Mouse (Mus musculus) lung, embryonic 14.5 days (tissue): ENCODE data around the gene Zfp445. TPM values are rescaled to one million over a fixed set of nuclear protein-coding genes. Genes with fewer than 3 reads are reported as not detected.

ENCODE experiments used
- ATAC-seq: fragments of 200-750 bp; cut with Nextera tagmentation; 2 replicates; pipeline ENCODE4 v1.8.0; 2017; ENCODE audit warnings: mild to moderate bottlenecking, moderate TSS enrichment, moderate library complexity; ENCODE audit not compliant: insufficient read depth
- DNase-seq: peaks from one replicate; pipeline ENCODE4 v3.0.0-alpha.2; 2015
- H3K27ac ChIP-seq: fragments of 300-500 bp; sonication (generic); 2 replicates; pipeline ENCODE4 v1.5.1; 2014; ENCODE audit warnings: low read depth, mild to moderate bottlenecking, moderate library complexity
- H3K27me3 ChIP-seq: fragments of 300-500 bp; sonication (generic); 2 replicates; pipeline ENCODE4 v1.6.1; 2014; ENCODE audit warnings: low read length, control low read depth; ENCODE audit not compliant: insufficient read depth
- H3K36me3 ChIP-seq: fragments of 300-500 bp; sonication (generic); 2 replicates; pipeline ENCODE4 v1.6.1; 2014; ENCODE audit warnings: control low read depth; ENCODE audit not compliant: insufficient read depth
- H3K4me1 ChIP-seq: fragments of 300-500 bp; sonication (generic); 2 replicates; pipeline ENCODE4 v1.6.1; 2014; ENCODE audit warnings: antibody characterized with exemption, control low read depth; ENCODE audit not compliant: insufficient read depth
- H3K4me2 ChIP-seq: fragments of 300-500 bp; sonication (generic); 2 replicates; pipeline ENCODE4 v1.6.1; 2014; ENCODE audit warnings: mild to moderate bottlenecking
- H3K4me3 ChIP-seq: fragments of 300-500 bp; sonication (generic); 2 replicates; pipeline ENCODE4 v1.5.1; 2014; ENCODE audit warnings: low read depth, low read length
- H3K9ac ChIP-seq: fragments of 300-500 bp; sonication (generic); 2 replicates; pipeline ENCODE4 v1.6.1; 2014
- H3K9me3 ChIP-seq: fragments of 300-500 bp; sonication (generic); 2 replicates; pipeline ENCODE4 v1.6.1; 2016; ENCODE audit warnings: low read depth, low read length, control low read depth
- CTCF ChIP-seq: IDR thresholded peaks from 2 replicates; pipeline ENCODE4 v1.5.1; 2016; ENCODE audit warnings: antibody characterized with exemption, low read depth
- WGBS: fragments of 180-500 bp; shearing (Covaris S2); extraction: QIAGEN DNeasy Blood & Tissue Kit; methylation state at CpG from one replicate; pipeline ENCODE4 v1.1.7; 2014; 5-methylcytosine and 5-hydroxymethylcytosine counted together
- polyA plus RNA-seq: library from polyadenylated mRNA; unstranded; fragments of >200 nt; fragmentation: Nextera tagmentation; extraction: Ambion mirVana; gene quantifications from 2 replicates; pipeline ENCODE4 v1.2.1, GENCODE M21; 2014

Gene Zfp445
- polyA plus RNA-seq, 1 experiment from 2014 or later: 71.0 TPM

- WGBS: 67% methylated on average over 4 of the region's 4 CpGs
- no peak for DNase-seq
- Histone ChIP-seq H3K4me1 (peaks cover 8% of the 10 kb centered on the region), H3K4me2 (no peak overlapping the region), H3K4me3 (no peak overlapping the region), H3K27me3 (no peaks in the 10 kb centered on the region), H3K36me3 (peaks cover 6% of the 10 kb centered on the region; the same call in 1 of the 2 replicates), H3K9ac (peak overlapping the region; percentile 13; the same call in 1 of the 2 replicates), H3K9me3 (no peaks in the 10 kb centered on the region), H3K27ac (peak overlapping the region; percentile 87)
- no peak for TF ChIP-seq CTCF
- peak; percentile 45 for ATAC-seq
These were observed 28.6 kb downstream of the Zfp445 start for GRCm38 (mm10) chr9:122837216-122837615.

GRCm38 (mm10) chr9:122836790-122837189 is 29.0 kb downstream of the Zfp445 start:
- H3K4me2 ChIP-seq: no peak overlapping the region
- peaks cover 6% of the 10 kb centered on the region; the same call in 1 of the 2 replicates for H3K36me3 ChIP-seq
- H3K9ac ChIP-seq: peak overlapping the region; percentile 13; the same call in 1 of the 2 replicates
- no peaks in the 10 kb centered on the region for H3K9me3 ChIP-seq
- H3K4me3 ChIP-seq: no peak overlapping the region
- H3K4me1 ChIP-seq: peaks cover 8% of the 10 kb centered on the region
- H3K27me3 ChIP-seq: no peaks in the 10 kb centered on the region
- H3K27ac ChIP-seq: peak overlapping the region; percentile 87
- WGBS: 31% methylated on average over 6 of the region's 6 CpGs
- ATAC-seq: peak; percentile 86
- TF ChIP-seq CTCF: no peak
- DNase-seq: peak; percentile 88

- ATAC-seq (no peak), DNase-seq (no peak)
- Histone ChIP-seq H3K9me3 (no peaks in the 10 kb centered on the region), H3K27ac (peak overlapping the region; percentile 87), H3K27me3 (no peaks in the 10 kb centered on the region), H3K9ac (no peak overlapping the region), H3K4me2 (no peak overlapping the region), H3K36me3 (peaks cover 6% of the 10 kb centered on the region; the same call in 1 of the 2 replicates), H3K4me1 (peaks cover 8% of the 10 kb centered on the region), H3K4me3 (no peak overlapping the region)
- 67% methylated on average over 9 of the region's 9 CpGs for WGBS
- no peak for TF ChIP-seq CTCF
These were observed 29.7 kb downstream of the Zfp445 start for GRCm38 (mm10) chr9:122836126-122836525.

- H3K27me3 ChIP-seq: no peaks in the 10 kb centered on the region
These were observed 35.9 kb downstream of the Zfp445 start for GRCm38 (mm10) chr9:122829826-122830380.

GRCm38 (mm10) chr9:122826743-122827142 is 39.1 kb downstream of the Zfp445 start:
- H3K36me3 ChIP-seq: peaks cover 29% of the 10 kb centered on the region
- WGBS: 69% methylated on average over 4 of the region's 4 CpGs

More at GRCm38 (mm10) chr9:122829826-122830380, 35.9 kb downstream of the Zfp445 start:
- no peak overlapping the region for H3K9ac ChIP-seq
- no peak overlapping the region for H3K4me3 ChIP-seq
- 41% methylated on average over 4 of the region's 4 CpGs for WGBS
- peaks cover 25% of the 10 kb centered on the region for H3K36me3 ChIP-seq
- no peaks in the 10 kb centered on the region for H3K9me3 ChIP-seq
- H3K4me2 ChIP-seq: no peak overlapping the region
- no peak overlapping the region for H3K27ac ChIP-seq
- no peak for TF ChIP-seq CTCF
- no peak for ATAC-seq
- DNase-seq: no peak
- no peaks in the 10 kb centered on the region for H3K4me1 ChIP-seq

GRCm38 (mm10) chr9:122823374-122824017 is 42.3 kb downstream of the Zfp445 start:
- ATAC-seq: peak; percentile 69; the same call in 1 of the 2 replicates
- no peak overlapping the region for H3K4me2 ChIP-seq
- peak; percentile 42 for DNase-seq
- H3K27ac ChIP-seq: 0 out of 2 replicates have a peak overlapping the region, but pooled peaks have one; percentile 46
- no peaks in the 10 kb centered on the region for H3K9me3 ChIP-seq
- no peak overlapping the region for H3K4me3 ChIP-seq
- peaks cover 38% of the 10 kb centered on the region for H3K36me3 ChIP-seq
- no peaks in the 10 kb centered on the region for H3K4me1 ChIP-seq
- TF ChIP-seq CTCF: no peak
- H3K27me3 ChIP-seq: no peaks in the 10 kb centered on the region
- WGBS: 62% methylated on average over 5 of the region's 5 CpGs
- H3K9ac ChIP-seq: no peak overlapping the region

More at GRCm38 (mm10) chr9:122826743-122827142, 39.1 kb downstream of the Zfp445 start:
- DNase-seq: no peak
- Histone ChIP-seq H3K4me3 (no peak overlapping the region), H3K9ac (no peak overlapping the region), H3K4me1 (no peaks in the 10 kb centered on the region), H3K9me3 (no peaks in the 10 kb centered on the region), H3K27ac (no peak overlapping the region), H3K4me2 (no peak overlapping the region), H3K27me3 (no peaks in the 10 kb centered on the region)
- ATAC-seq: no peak
- TF ChIP-seq CTCF: no peak

GRCm38 (mm10) chr9:122815239-122815851 is 50.5 kb downstream of the Zfp445 start:
- Histone ChIP-seq H3K36me3 (peaks cover 13% of the 10 kb centered on the region), H3K4me2 (no peak overlapping the region), H3K4me3 (no peak overlapping the region), H3K9me3 (no peaks in the 10 kb centered on the region), H3K9ac (no peak overlapping the region), H3K27ac (no peak overlapping the region), H3K27me3 (no peaks in the 10 kb centered on the region), H3K4me1 (no peaks in the 10 kb centered on the region)
- no peak for TF ChIP-seq CTCF
- no peak for ATAC-seq
- WGBS: 53% methylated on average over 4 of the region's 4 CpGs
- no peak for DNase-seq
